Mouse (Mus musculus): ENCODE results near the gene Vat1l. TPM values are rescaled to one million over a fixed set of nuclear protein-coding genes. Genes with fewer than 3 reads are reported as not detected.

Gene Vat1l
- total RNA-seq (2014; rRNA removed), result 0.07 TPM in 1 of 2 replicates, not detected in the other
- polyA plus RNA-seq (2012; rRNA removed), result not detected in 2 replicates

DNA sequence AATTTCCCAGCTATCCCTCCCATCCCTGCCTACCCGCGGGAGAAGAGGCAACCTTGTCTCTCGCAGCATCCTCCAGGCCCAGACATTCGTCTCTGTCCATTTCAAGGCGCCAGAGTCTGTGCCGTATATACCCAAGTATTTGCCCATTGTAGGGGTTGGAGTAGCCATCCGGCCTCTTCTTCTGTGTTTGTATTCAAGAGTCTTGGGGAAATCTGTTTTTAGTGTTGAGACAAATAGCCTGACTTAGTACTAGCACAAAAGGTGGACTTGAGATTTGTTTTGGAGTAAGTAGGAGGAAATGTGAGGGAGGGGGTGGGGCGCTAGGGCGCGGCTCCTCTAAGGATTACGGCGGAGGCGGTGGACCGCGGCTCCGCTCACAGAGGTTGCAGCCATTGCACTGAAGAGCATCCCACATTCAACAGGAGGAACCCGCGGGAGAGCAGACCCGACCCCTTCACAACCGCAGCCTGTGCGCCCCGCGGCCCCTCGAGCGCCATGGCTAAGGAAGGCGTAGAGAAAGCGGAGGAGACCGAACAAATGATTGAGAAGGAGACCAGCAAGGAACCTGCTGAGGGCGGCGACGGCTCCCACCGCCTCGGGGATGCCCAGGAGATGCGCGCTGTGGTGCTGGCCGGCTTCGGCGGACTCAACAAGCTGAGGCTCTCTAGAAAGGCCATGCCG lies at the start of gene Vat1l:
Gene Vat1l (plus strand): TSS at position 392 of the 681 bp plus-strand sequence.
- Histone ChIP-seq H3K9ac (ENCODE audit: low read depth, low read length) (no peak within 1 kb of the TSS), H3K27me3 (ENCODE audit: control insufficient read depth, insufficient read depth, low read length) (peaks cover 3% of the 10 kb centered on the region; the same call in 1 of the 2 replicates), H3K79me2 (ENCODE audit: control insufficient read depth, insufficient read depth, low read length) (no peaks in the 10 kb centered on the region), H3K4me3 (ENCODE audit: insufficient read depth, low read depth, low read length) (no peak within 1 kb of the TSS), H3K27ac (replicated peaks; ENCODE audit: insufficient read depth, low read depth, low read length) (no peak within 1 kb of the TSS), H3K36me3 (ENCODE audit: control insufficient read depth, insufficient read depth, low read length) (no peaks in the 10 kb centered on the region), H3K4me1 (ENCODE audit: control insufficient read depth, insufficient read depth, low read length) (no peaks in the 10 kb centered on the region)
- WGBS, result under 1% methylated on average over 39 of the region's 39 CpGs
- TF ChIP-seq CTCF (IDR thresholded peaks at IDR 0.05; ENCODE audit: low read depth, low read length), result no peak
- no peak for TF ChIP-seq POLR2A (IDR thresholded peaks at IDR 0.05; ENCODE audit: extremely low read depth, insufficient read depth, low read length)
- DNase-seq (ENCODE audit: extremely low read depth, low read depth, low spot score), result no peak

- no peak overlapping the region for H3K4me3 ChIP-seq (ENCODE audit: insufficient read depth, low read depth, low read length)
- no peak overlapping the region for H3K27ac ChIP-seq (replicated peaks; ENCODE audit: insufficient read depth, low read depth, low read length)
- H3K36me3 ChIP-seq (ENCODE audit: control insufficient read depth, insufficient read depth, low read length), result no peaks in the 10 kb centered on the region
- TF ChIP-seq POLR2A (IDR thresholded peaks at IDR 0.05; ENCODE audit: extremely low read depth, insufficient read depth, low read length), result no peak
- no peak for TF ChIP-seq CTCF (IDR thresholded peaks at IDR 0.05; ENCODE audit: low read depth, low read length)
- H3K4me1 ChIP-seq (ENCODE audit: control insufficient read depth, insufficient read depth, low read length), result peaks cover 4% of the 10 kb centered on the region
- no peak overlapping the region for H3K9ac ChIP-seq (ENCODE audit: low read depth, low read length)
- WGBS, result 63% methylated on average over 2 of the region's 2 CpGs
- H3K79me2 ChIP-seq (ENCODE audit: control insufficient read depth, insufficient read depth, low read length), result no peaks in the 10 kb centered on the region
- DNase-seq (ENCODE audit: extremely low read depth, low read depth, low spot score), result no peak
- no peaks in the 10 kb centered on the region for H3K27me3 ChIP-seq (ENCODE audit: control insufficient read depth, insufficient read depth, low read length)
Measured at GRCm38 (mm10) chr8:114158586-114158985, 46.8 kb upstream of the Vat1l start.

DNA sequence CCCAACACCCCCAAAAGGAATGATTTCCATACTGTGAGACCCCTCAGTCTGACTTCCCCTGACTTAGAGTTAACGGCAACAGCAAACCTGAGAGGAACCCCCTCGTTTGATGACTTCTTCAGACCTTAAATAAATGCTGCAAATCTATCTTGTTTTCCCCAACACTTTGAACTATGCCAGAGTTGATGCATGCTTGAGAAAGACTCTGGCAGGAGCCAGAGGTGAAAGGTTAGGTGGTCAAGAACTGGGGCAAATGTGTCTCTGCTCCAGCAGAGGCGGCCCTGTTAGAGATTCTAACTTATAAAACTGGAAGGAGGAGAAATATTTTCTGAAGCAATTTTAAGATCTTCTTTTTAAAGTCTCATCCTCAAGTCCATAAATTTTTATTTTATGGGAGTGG lies 45.7 kb upstream of the Vat1l start:
- H3K4me1 ChIP-seq (ENCODE audit: control insufficient read depth, insufficient read depth, low read length), result peaks cover 4% of the 10 kb centered on the region
- no peaks in the 10 kb centered on the region for H3K36me3 ChIP-seq (ENCODE audit: control insufficient read depth, insufficient read depth, low read length)
- 43% methylated on average over 3 of the region's 3 CpGs for WGBS
- H3K27ac ChIP-seq (replicated peaks; ENCODE audit: insufficient read depth, low read depth, low read length), result no peak overlapping the region
- no peak overlapping the region for H3K4me3 ChIP-seq (ENCODE audit: insufficient read depth, low read depth, low read length)
- H3K79me2 ChIP-seq (ENCODE audit: control insufficient read depth, insufficient read depth, low read length), result no peaks in the 10 kb centered on the region
- H3K27me3 ChIP-seq (ENCODE audit: control insufficient read depth, insufficient read depth, low read length), result no peaks in the 10 kb centered on the region
- no peak for TF ChIP-seq POLR2A (IDR thresholded peaks at IDR 0.05; ENCODE audit: extremely low read depth, insufficient read depth, low read length)
- TF ChIP-seq CTCF (IDR thresholded peaks at IDR 0.05; ENCODE audit: low read depth, low read length), result no peak
- peak; percentile 67 for DNase-seq (ENCODE audit: extremely low read depth, low read depth, low spot score)
- no peak overlapping the region for H3K9ac ChIP-seq (ENCODE audit: low read depth, low read length)

GRCm38 (mm10) chr8:114163871-114164270 lies 41.5 kb upstream of the Vat1l start:
- H3K4me3 ChIP-seq (ENCODE audit: insufficient read depth, low read depth, low read length), result no peak overlapping the region
- no peak for DNase-seq (ENCODE audit: extremely low read depth, low read depth, low spot score)
- H3K27ac ChIP-seq (replicated peaks; ENCODE audit: insufficient read depth, low read depth, low read length), result no peak overlapping the region
- H3K9ac ChIP-seq (ENCODE audit: low read depth, low read length), result no peak overlapping the region
- WGBS, result 86% methylated on average over 3 of the region's 3 CpGs
- H3K4me1 ChIP-seq (ENCODE audit: control insufficient read depth, insufficient read depth, low read length), result peaks cover 4% of the 10 kb centered on the region
- no peak for TF ChIP-seq POLR2A (IDR thresholded peaks at IDR 0.05; ENCODE audit: extremely low read depth, insufficient read depth, low read length)
- no peak for TF ChIP-seq CTCF (IDR thresholded peaks at IDR 0.05; ENCODE audit: low read depth, low read length)
- no peaks in the 10 kb centered on the region for H3K36me3 ChIP-seq (ENCODE audit: control insufficient read depth, insufficient read depth, low read length)
- no peaks in the 10 kb centered on the region for H3K79me2 ChIP-seq (ENCODE audit: control insufficient read depth, insufficient read depth, low read length)
- no peaks in the 10 kb centered on the region for H3K27me3 ChIP-seq (ENCODE audit: control insufficient read depth, insufficient read depth, low read length)

GRCm38 (mm10) chr8:114164444-114165096 lies 40.8 kb upstream of the Vat1l start:
- DNase-seq (ENCODE audit: extremely low read depth, low read depth, low spot score), result no peak
- TF ChIP-seq CTCF (IDR thresholded peaks at IDR 0.05; ENCODE audit: low read depth, low read length), result no peak
- TF ChIP-seq POLR2A (IDR thresholded peaks at IDR 0.05; ENCODE audit: extremely low read depth, insufficient read depth, low read length), result no peak
- Histone ChIP-seq H3K9ac (ENCODE audit: low read depth, low read length) (no peak overlapping the region), H3K4me3 (ENCODE audit: insufficient read depth, low read depth, low read length) (no peak overlapping the region), H3K27ac (replicated peaks; ENCODE audit: insufficient read depth, low read depth, low read length) (no peak overlapping the region), H3K79me2 (ENCODE audit: control insufficient read depth, insufficient read depth, low read length) (no peaks in the 10 kb centered on the region), H3K4me1 (ENCODE audit: control insufficient read depth, insufficient read depth, low read length) (peaks cover 1% of the 10 kb centered on the region; the same call in 1 of the 2 replicates), H3K36me3 (ENCODE audit: control insufficient read depth, insufficient read depth, low read length) (no peaks in the 10 kb centered on the region), H3K27me3 (ENCODE audit: control insufficient read depth, insufficient read depth, low read length) (no peaks in the 10 kb centered on the region)
- WGBS, result 82% methylated on average over 6 of the region's 6 CpGs

DNA sequence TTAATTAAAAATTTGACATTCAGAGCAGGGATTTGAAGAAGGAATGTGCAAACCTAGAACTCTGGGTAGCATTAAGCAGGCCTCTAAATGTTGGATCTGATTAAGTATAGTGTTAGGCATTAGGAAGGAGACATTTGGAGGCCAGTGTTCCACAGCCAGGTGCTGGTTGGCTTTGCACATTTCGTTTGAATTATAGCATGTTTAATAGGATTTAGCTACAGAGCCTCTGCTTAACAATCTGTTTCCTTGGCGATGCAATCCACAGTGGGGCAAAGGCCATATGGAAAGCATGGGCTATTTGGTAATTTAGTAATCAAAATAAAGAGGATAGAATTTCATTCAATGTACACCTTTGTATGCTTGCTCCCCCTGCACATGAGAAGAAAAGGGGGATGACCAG lies 39.7 kb upstream of the Vat1l start:
- H3K4me1 ChIP-seq (ENCODE audit: control insufficient read depth, insufficient read depth, low read length), result no peaks in the 10 kb centered on the region
- no peak overlapping the region for H3K9ac ChIP-seq (ENCODE audit: low read depth, low read length)
- no peak overlapping the region for H3K4me3 ChIP-seq (ENCODE audit: insufficient read depth, low read depth, low read length)
- no peak overlapping the region for H3K27ac ChIP-seq (replicated peaks; ENCODE audit: insufficient read depth, low read depth, low read length)
- 49% methylated on average over 2 of the region's 2 CpGs for WGBS
- DNase-seq (ENCODE audit: extremely low read depth, low read depth, low spot score), result no peak
- H3K36me3 ChIP-seq (ENCODE audit: control insufficient read depth, insufficient read depth, low read length), result no peaks in the 10 kb centered on the region
- no peaks in the 10 kb centered on the region for H3K79me2 ChIP-seq (ENCODE audit: control insufficient read depth, insufficient read depth, low read length)
- H3K27me3 ChIP-seq (ENCODE audit: control insufficient read depth, insufficient read depth, low read length), result no peaks in the 10 kb centered on the region
- TF ChIP-seq POLR2A (IDR thresholded peaks at IDR 0.05; ENCODE audit: extremely low read depth, insufficient read depth, low read length) (no peak), CTCF (IDR thresholded peaks at IDR 0.05; ENCODE audit: low read depth, low read length) (no peak)

Data from liver, adult 2 months (tissue).